Mouse (Mus musculus): ENCODE measurements around the gene Poldip2. TPM values are rescaled to one million over a fixed set of nuclear protein-coding genes. Genes with fewer than 3 reads are reported as not detected.
"Not testable (repeated sequence)": the region's sequence is repeated elsewhere in the genome, so short reads cannot be mapped to it uniquely, and the experiment has no call there.

The Poldip2 gene
- polyA plus RNA-seq, 1 experiment from 2014 or later = 182 TPM

- H3K27ac ChIP-seq = 0 out of 2 replicates have a peak overlapping the region, but pooled peaks have one; percentile 22
- H3K9me3 ChIP-seq = no peaks in the 10 kb centered on the region
- H3K4me1 ChIP-seq = peaks cover 11% of the 10 kb centered on the region
- H3K4me2 ChIP-seq = no peak overlapping the region
- no peak for ATAC-seq (ENCODE audit: insufficient number of reproducible peaks, insufficient read depth, low FRiP score, low TSS enrichment, low read depth)
- WGBS = 64% methylated on average over 6 of the region's 6 CpGs
- H3K36me3 ChIP-seq = peaks cover 52% of the 10 kb centered on the region
- H3K27me3 ChIP-seq = no peaks in the 10 kb centered on the region
- H3K9ac ChIP-seq = no peak overlapping the region
- H3K4me3 ChIP-seq = no peak overlapping the region
Measured at GRCm38 (mm10) chr11:78531046-78531445, 19.1 kb downstream of the Poldip2 start.

- not testable (repeated sequence) for H3K9me3 ChIP-seq; H3K9ac ChIP-seq; H3K27ac ChIP-seq; H3K4me3 ChIP-seq; ATAC-seq (ENCODE audit: insufficient number of reproducible peaks, insufficient read depth, low FRiP score, low TSS enrichment, low read depth); H3K27me3 ChIP-seq; H3K4me2 ChIP-seq
- peaks cover 47% of the 10 kb centered on the region for H3K36me3 ChIP-seq
- WGBS = 94% methylated on average over 10 of the region's 10 CpGs
- H3K4me1 ChIP-seq = peaks cover 11% of the 10 kb centered on the region
Measured at GRCm38 (mm10) chr11:78531515-78531914, 19.5 kb downstream of the Poldip2 start.

DNA sequence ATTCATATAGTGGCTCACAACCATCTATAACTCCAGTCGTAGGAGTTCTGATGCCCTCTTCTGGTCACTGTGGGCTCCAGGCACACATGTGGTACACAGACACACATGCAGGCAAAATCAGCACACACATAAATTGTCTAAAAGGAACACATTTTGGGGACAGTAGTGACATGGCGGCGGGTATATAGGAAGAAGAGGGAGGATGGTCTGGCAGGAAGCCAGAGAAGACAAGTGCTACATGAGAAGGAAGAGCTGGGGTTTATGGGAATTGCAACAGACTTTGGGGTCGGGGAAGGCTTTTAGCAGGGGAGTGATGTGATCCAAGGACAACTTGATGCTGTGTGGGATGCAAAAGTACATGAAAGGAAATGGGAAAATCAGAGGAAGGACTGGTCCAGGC lies 22.5 kb downstream of the Poldip2 start:
- Histone ChIP-seq H3K9me3 (no peaks in the 10 kb centered on the region), H3K27ac (no peak overlapping the region), H3K4me2 (peak overlapping the region; percentile 86), H3K4me3 (peak overlapping the region; percentile 86), H3K4me1 (peaks cover 27% of the 10 kb centered on the region), H3K36me3 (peaks cover 31% of the 10 kb centered on the region), H3K9ac (no peak overlapping the region), H3K27me3 (no peaks in the 10 kb centered on the region)
- WGBS = 85% methylated on average over 4 of the region's 4 CpGs
- no peak for ATAC-seq (ENCODE audit: insufficient number of reproducible peaks, insufficient read depth, low FRiP score, low TSS enrichment, low read depth)

DNA sequence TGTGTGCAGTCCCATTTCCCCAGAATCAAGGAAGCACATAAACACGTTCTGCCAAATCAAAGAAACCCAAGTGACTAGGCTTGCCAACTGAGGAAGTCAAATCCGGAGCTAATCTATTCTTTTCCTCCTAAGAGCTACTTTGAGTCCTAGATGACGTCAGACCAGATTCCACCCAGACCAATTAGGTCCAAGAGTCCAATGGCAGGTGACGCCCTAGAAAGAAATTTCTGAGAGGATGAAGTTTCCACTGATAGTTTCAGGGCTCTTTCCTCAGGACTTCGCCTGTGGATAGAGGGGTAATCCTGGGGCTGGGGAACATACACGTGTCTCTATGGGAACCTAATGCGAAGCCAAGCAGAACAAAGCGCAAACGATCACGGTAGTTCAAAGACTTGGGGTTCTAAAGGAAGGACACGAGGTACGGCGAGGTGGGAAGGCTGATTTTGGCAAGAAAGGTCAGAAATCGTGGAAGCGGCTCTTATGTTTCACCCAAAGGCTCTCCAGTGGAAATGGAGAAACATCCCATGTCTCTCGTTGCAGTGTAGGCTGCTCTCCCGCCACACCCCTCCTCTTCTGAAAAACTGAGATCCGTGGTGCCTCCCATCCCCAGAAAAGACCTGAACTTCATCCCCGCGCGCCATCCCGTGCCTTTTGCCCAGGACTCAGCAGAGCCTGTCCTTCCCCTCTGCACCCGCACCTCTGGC lies 23.5 kb downstream of the Poldip2 start:
- Histone ChIP-seq H3K4me3 (peak overlapping the region; percentile 86), H3K4me2 (peak overlapping the region; percentile 86), H3K9me3 (no peaks in the 10 kb centered on the region), H3K27ac (peak overlapping the region; percentile 96), H3K4me1 (peaks cover 27% of the 10 kb centered on the region), H3K36me3 (peaks cover 29% of the 10 kb centered on the region), H3K9ac (peak overlapping the region; percentile 86), H3K27me3 (no peaks in the 10 kb centered on the region)
- no peak; the same call in 1 of the 2 replicates for ATAC-seq (ENCODE audit: insufficient number of reproducible peaks, insufficient read depth, low FRiP score, low TSS enrichment, low read depth)
- WGBS = under 1% methylated on average over 23 of the region's 23 CpGs

DNA sequence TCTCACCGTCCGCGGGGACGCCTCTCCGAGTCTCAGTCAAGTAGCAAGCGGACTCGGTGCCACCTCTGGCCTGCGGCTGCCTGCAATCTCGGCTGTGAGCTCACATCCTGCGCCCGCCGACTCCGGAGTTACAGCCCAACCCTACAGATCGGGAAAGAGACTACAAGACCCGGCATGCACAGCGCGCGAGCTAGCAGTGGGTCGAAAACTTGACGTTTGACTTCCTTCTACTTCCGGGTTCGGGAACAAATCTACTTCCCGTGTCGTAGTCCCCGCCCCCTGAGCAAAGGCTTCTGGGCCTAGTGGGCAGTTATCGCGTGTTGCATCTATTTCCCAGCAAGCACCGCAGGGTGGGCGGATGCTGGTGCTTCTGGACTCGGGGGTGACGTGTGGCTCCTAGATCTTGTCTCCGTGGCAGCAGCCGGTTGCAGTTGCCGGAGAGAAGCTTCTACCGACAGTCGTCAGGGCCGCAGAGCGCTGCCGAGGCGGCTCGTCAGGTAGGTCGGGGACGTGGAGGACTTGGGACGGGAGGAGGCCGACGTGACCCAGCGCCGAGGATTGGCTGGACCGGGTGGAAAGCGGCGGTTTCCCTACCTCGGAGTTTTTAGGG lies 24.2 kb downstream of the Poldip2 start, which contains the start of the genes Tnfaip1 and Ift20:
Gene Tnfaip1 (minus strand): TSS at position 253 of the 610 bp plus-strand sequence.
Gene Ift20 (plus strand): TSS at position 282 of the 610 bp plus-strand sequence.
- no peaks in the 10 kb centered on the region for H3K27me3 ChIP-seq
- WGBS = under 1% methylated on average over 52 of the region's 52 CpGs
- H3K9me3 ChIP-seq = no peaks in the 10 kb centered on the region

DNA sequence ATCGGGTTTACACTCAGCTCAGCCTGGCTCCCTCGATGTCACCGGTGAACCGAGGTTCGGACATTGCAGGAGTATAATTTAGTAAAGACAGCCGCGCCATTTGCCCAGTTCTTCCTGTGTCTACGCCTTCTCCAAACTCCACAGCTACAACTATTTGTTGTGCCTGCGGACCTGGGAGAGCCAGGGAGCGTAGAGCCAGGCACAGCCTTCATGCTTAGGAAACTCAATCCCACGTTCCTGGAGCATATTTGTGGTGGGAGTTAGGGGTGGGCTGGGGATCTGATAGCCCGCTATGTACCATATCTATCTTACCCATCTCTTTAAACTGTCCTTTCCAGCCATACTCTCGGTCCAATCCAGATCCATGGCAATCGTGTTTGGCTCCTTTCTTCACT lies 24.7 kb downstream of the Poldip2 start:
- no peaks in the 10 kb centered on the region for H3K9me3 ChIP-seq
- H3K9ac ChIP-seq = peak overlapping the region; percentile 89
- peak overlapping the region; percentile 86 for H3K4me2 ChIP-seq
- H3K27me3 ChIP-seq = no peaks in the 10 kb centered on the region
- 0 out of 2 replicates have a peak, but pooled peaks have one; percentile 0 for ATAC-seq (ENCODE audit: insufficient number of reproducible peaks, insufficient read depth, low FRiP score, low TSS enrichment, low read depth)
- peaks cover 27% of the 10 kb centered on the region for H3K4me1 ChIP-seq
- peak overlapping the region; percentile 96 for H3K27ac ChIP-seq
- H3K4me3 ChIP-seq = peak overlapping the region; percentile 86
- 3% methylated on average over 14 of the region's 14 CpGs for WGBS
- peaks cover 31% of the 10 kb centered on the region for H3K36me3 ChIP-seq

More for the DNA sequence above, 24.2 kb downstream of the Poldip2 start, which contains the start of the genes Tnfaip1 and Ift20:
- ATAC-seq (ENCODE audit: insufficient number of reproducible peaks, insufficient read depth, low FRiP score, low TSS enrichment, low read depth) = peak; percentile 97
- H3K36me3 ChIP-seq = peaks cover 29% of the 10 kb centered on the region
- peak within 1 kb of the TSS; percentile 89 for H3K9ac ChIP-seq
- H3K27ac ChIP-seq = peak within 1 kb of the TSS; percentile 96
- H3K4me2 ChIP-seq = peak within 1 kb of the TSS; percentile 86
- H3K4me1 ChIP-seq = peaks cover 27% of the 10 kb centered on the region
- H3K4me3 ChIP-seq = peak within 1 kb of the TSS; percentile 86

DNA sequence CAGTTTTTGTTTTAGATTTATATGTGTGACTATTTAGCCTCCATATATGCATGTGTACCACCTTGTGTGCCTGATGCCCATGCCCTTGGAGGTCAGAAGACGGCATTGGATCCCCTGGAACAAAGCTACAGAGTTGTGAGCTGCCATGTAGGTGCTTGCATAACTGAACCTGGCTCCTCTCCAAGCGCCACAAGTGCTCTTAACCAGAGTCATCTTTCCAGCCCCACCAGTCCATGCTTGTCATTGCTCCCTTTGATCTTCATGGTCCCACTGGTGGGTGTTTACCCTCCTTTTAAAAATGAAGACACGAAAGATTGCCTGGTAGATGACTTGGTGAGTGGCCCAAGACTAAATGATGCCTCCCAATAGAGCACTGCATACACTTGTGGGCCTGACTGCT lies 28.4 kb downstream of the Poldip2 start:
- no peak for ATAC-seq (ENCODE audit: insufficient number of reproducible peaks, insufficient read depth, low FRiP score, low TSS enrichment, low read depth)
- H3K27ac ChIP-seq = no peak overlapping the region
- no peaks in the 10 kb centered on the region for H3K9me3 ChIP-seq
- no peak overlapping the region for H3K4me2 ChIP-seq
- no peaks in the 10 kb centered on the region for H3K27me3 ChIP-seq
- H3K4me1 ChIP-seq = peaks cover 16% of the 10 kb centered on the region
- H3K36me3 ChIP-seq = peaks cover 59% of the 10 kb centered on the region
- WGBS = 80% methylated on average over 3 of the region's 3 CpGs
- no peak overlapping the region for H3K4me3 ChIP-seq
- no peak overlapping the region for H3K9ac ChIP-seq

- H3K9me3 ChIP-seq = no peaks in the 10 kb centered on the region
- no peak overlapping the region for H3K9ac ChIP-seq
- no peaks in the 10 kb centered on the region for H3K27me3 ChIP-seq
- H3K4me3 ChIP-seq = no peak overlapping the region
- no peak overlapping the region for H3K27ac ChIP-seq
- no peak overlapping the region for H3K4me2 ChIP-seq
- peaks cover 49% of the 10 kb centered on the region for H3K36me3 ChIP-seq
- peaks cover 13% of the 10 kb centered on the region for H3K4me1 ChIP-seq
- ATAC-seq (ENCODE audit: insufficient number of reproducible peaks, insufficient read depth, low FRiP score, low TSS enrichment, low read depth) = no peak
- 95% methylated on average over 7 of the region's 7 CpGs for WGBS
Measured at GRCm38 (mm10) chr11:78544449-78545111, 32.6 kb downstream of the Poldip2 start.

GRCm38 (mm10) chr11:78545181-78545580 lies 33.2 kb downstream of the Poldip2 start:
- Histone ChIP-seq H3K9me3 (no peaks in the 10 kb centered on the region), H3K9ac (peak overlapping the region; percentile 27; the same call in 1 of the 2 replicates), H3K4me1 (peaks cover 16% of the 10 kb centered on the region), H3K4me3 (no peak overlapping the region), H3K36me3 (peaks cover 45% of the 10 kb centered on the region), H3K27ac (no peak overlapping the region), H3K4me2 (no peak overlapping the region), H3K27me3 (no peaks in the 10 kb centered on the region)
- no peak for ATAC-seq (ENCODE audit: insufficient number of reproducible peaks, insufficient read depth, low FRiP score, low TSS enrichment, low read depth)
- WGBS = 76% methylated on average over 8 of the region's 8 CpGs

- Histone ChIP-seq H3K4me2 (no peak overlapping the region), H3K27me3 (no peaks in the 10 kb centered on the region), H3K9ac (no peak overlapping the region), H3K27ac (no peak overlapping the region), H3K4me3 (no peak overlapping the region), H3K4me1 (peaks cover 20% of the 10 kb centered on the region), H3K36me3 (peaks cover 25% of the 10 kb centered on the region), H3K9me3 (peaks cover 3% of the 10 kb centered on the region; the same call in 1 of the 2 replicates)
- no peak for ATAC-seq (ENCODE audit: insufficient number of reproducible peaks, insufficient read depth, low FRiP score, low TSS enrichment, low read depth)
- WGBS = 92% methylated on average over 2 of the region's 2 CpGs
Measured at GRCm38 (mm10) chr11:78547718-78548460, 35.9 kb downstream of the Poldip2 start.

DNA sequence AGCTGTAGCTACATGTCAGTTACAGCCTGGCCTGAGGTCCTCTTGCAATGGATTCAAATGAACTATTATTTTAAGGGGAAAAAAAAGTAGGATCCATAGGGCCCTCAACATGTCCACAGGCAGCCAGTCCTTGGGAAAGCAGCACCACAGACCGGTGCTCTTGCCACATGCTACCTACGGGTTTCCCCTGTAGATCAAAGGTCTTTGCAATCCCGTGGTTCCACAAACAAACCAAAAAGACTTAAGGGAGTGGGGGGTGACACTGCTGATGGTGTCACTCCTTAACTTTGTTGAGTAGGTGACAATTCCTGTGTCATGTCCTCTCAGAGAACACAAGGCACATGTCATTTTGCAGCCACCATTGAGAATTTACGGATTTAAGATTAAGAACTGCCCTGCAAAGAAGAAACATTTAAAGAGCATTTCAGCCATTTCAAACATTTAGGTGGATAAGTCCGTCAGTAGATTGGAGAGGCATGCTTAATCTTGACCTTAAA lies 37.5 kb downstream of the Poldip2 start:
- no peak for ATAC-seq (ENCODE audit: insufficient number of reproducible peaks, insufficient read depth, low FRiP score, low TSS enrichment, low read depth)
- Histone ChIP-seq H3K9me3 (peaks cover 3% of the 10 kb centered on the region; the same call in 1 of the 2 replicates), H3K36me3 (peaks cover 11% of the 10 kb centered on the region), H3K4me1 (peaks cover 20% of the 10 kb centered on the region), H3K9ac (peak overlapping the region; percentile 81), H3K27ac (no peak overlapping the region), H3K4me3 (peak overlapping the region; percentile 71), H3K4me2 (peak overlapping the region; percentile 74), H3K27me3 (no peaks in the 10 kb centered on the region)
- WGBS = 11% methylated on average over 5 of the region's 5 CpGs

Measured in embryonic facial prominence, embryonic 13.5 days (tissue).